Mouse (Mus musculus): ENCODE data around the gene Slc39a3. TPM values are rescaled to one million over a fixed set of nuclear protein-coding genes. Genes with fewer than 3 reads are reported as not detected.
A peak's percentile ranks its signal among the peaks of the same experiment; 100 is the strongest.

Gene Slc39a3
- polyA plus RNA-seq, 1 experiment from 2014 or later: 13.1 TPM

DNA sequence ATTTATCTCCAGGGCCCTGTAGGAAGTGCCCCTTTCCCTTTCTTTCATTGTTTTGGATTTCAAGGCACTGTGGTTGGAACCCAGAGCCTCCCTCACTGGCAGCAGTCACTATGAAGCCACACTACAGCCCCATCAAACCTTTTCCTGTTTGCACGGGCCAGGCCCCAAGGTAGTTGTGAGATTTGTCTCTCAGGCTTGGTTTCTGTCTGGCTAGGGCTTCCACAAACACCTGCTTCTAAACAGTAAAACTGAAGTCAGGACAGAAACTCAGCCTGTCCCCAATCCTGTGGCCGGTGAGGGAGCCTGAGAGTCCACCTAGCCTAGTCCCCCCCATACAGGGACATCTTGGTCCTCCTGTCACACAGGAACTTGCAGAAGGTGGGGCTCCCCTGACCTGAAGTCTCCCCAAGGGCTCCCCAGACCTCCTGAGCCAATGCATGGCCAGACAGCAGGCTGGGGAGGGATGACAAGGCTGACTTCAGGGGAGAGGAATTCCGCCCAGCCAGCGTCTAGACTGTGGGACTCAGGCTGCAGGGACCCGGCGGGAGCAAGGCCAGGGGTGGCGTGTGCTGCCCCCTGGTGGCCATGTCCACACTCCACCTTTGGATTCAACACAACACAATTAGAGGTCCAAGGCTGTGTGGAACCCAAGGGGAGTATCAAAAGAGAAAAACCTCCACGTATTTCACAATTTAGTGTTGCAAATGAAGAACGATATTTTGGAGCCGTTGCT, 49.4 kb downstream of the Slc39a3 start:
- H3K4me2 ChIP-seq (ENCODE audit: low read length): no peak overlapping the region
- peak; percentile 93 for DNase-seq (ENCODE audit: low spot score)
- peaks cover 27% of the 10 kb centered on the region for H3K27me3 ChIP-seq (replicated peaks; ENCODE audit: control insufficient read depth, insufficient read depth, low read length)
- H3K4me1 ChIP-seq (replicated peaks; ENCODE audit: control insufficient read depth, insufficient read depth, low read length): peaks cover 8% of the 10 kb centered on the region; the same call in 1 of the 2 replicates
- H3K4me3 ChIP-seq (ENCODE audit: low read depth, low read length): no peak overlapping the region
- ATAC-seq (replicated peaks; ENCODE audit: low FRiP score, low TSS enrichment, low read depth): peak; percentile 82
- H3K9ac ChIP-seq (ENCODE audit: low read length): no peak overlapping the region
- no peaks in the 10 kb centered on the region for H3K36me3 ChIP-seq (ENCODE audit: control insufficient read depth, insufficient read depth, low read length)
- no peaks in the 10 kb centered on the region for H3K9me3 ChIP-seq (ENCODE audit: control insufficient read depth, low read length)
- WGBS: 11% methylated on average over 10 of the region's 10 CpGs
- peak overlapping the region; percentile 22; the same call in 1 of the 2 replicates for H3K27ac ChIP-seq (ENCODE audit: low read depth)

DNA sequence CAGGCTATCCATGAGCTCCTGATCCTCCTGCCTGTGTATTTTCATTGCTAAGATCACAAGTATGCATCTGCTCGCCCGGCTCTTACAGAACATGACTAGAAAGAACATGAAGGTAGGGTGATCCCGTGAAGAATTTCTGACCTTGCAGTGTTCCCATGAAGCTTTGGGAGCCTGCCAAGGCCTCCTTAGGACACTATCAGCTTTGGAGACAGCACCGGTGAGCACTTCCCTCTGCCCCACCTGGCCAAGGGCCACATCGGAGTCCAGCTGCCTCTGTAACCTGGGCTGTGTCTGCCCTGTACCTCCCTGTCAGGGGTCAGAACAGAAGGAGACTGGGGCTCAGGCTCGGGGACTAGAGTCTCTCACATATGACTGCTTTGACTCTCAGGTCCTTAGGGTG, 50.5 kb downstream of the Slc39a3 start:
- Histone ChIP-seq H3K4me2 (ENCODE audit: low read length) (no peak overlapping the region), H3K9me3 (ENCODE audit: control insufficient read depth, low read length) (no peaks in the 10 kb centered on the region), H3K4me1 (replicated peaks; ENCODE audit: control insufficient read depth, insufficient read depth, low read length) (peaks cover 8% of the 10 kb centered on the region; the same call in 1 of the 2 replicates), H3K4me3 (ENCODE audit: low read depth, low read length) (no peak overlapping the region), H3K27me3 (replicated peaks; ENCODE audit: control insufficient read depth, insufficient read depth, low read length) (peaks cover 27% of the 10 kb centered on the region), H3K9ac (ENCODE audit: low read length) (no peak overlapping the region), H3K36me3 (ENCODE audit: control insufficient read depth, insufficient read depth, low read length) (no peaks in the 10 kb centered on the region), H3K27ac (ENCODE audit: low read depth) (no peak overlapping the region)
- ATAC-seq (replicated peaks; ENCODE audit: low FRiP score, low TSS enrichment, low read depth): no peak
- DNase-seq (ENCODE audit: low spot score): no peak
- WGBS: 70% methylated on average over 6 of the region's 6 CpGs

DNA sequence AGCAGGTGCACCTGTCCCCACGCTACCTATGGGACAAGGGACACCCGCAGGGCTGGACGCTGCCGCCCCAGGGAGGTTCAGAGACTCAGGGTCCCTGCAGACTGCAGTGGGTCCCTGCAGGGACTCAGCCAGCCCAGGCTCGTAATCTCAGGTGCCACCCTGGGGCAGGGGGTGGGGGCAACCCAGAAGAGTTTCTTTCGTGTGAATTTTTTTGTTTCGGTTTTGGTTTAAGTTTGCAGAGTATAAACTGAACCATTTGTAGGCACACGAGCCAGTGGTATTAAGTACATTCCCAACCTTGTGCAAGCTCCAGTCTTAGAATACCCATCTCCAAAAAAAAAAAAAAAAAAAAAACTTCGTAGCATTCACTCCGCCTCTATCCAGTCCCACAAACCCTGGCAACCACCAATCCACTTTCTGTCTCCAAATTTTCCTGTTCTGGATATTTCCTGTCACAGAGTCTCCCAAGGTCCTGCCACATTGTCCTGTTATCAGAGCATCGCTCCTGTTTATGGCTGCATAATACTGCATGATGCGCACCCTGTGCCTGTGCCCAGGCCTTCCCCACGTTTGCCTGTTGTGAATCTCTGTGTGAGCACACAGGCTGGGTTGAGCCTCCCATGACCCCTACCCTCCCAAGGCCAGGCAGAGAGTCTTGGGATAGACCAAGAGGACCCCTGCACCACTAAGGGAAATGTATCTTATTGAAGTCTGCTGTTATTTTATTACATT, 51.1 kb downstream of the Slc39a3 start:
- Histone ChIP-seq H3K36me3 (ENCODE audit: control insufficient read depth, insufficient read depth, low read length) (no peaks in the 10 kb centered on the region), H3K9me3 (ENCODE audit: control insufficient read depth, low read length) (no peaks in the 10 kb centered on the region), H3K27me3 (replicated peaks; ENCODE audit: control insufficient read depth, insufficient read depth, low read length) (peaks cover 27% of the 10 kb centered on the region), H3K4me3 (ENCODE audit: low read depth, low read length) (peak overlapping the region; percentile 25), H3K4me1 (replicated peaks; ENCODE audit: control insufficient read depth, insufficient read depth, low read length) (peaks cover 8% of the 10 kb centered on the region; the same call in 1 of the 2 replicates), H3K27ac (ENCODE audit: low read depth) (no peak overlapping the region), H3K9ac (ENCODE audit: low read length) (0 out of 2 replicates have a peak overlapping the region, but pooled peaks have one; percentile 18), H3K4me2 (ENCODE audit: low read length) (peak overlapping the region; percentile 53)
- WGBS: 38% methylated on average over 13 of the region's 13 CpGs
- ATAC-seq (replicated peaks; ENCODE audit: low FRiP score, low TSS enrichment, low read depth): no peak
- no peak for DNase-seq (ENCODE audit: low spot score)

GRCm38 (mm10) chr10:80985241-80985969, 51.8 kb downstream of the Slc39a3 start:
- peak overlapping the region; percentile 25 for H3K4me3 ChIP-seq (ENCODE audit: low read depth, low read length)
- H3K4me2 ChIP-seq (ENCODE audit: low read length): peak overlapping the region; percentile 53
- WGBS: 15% methylated on average over 31 of the region's 37 CpGs
- H3K9ac ChIP-seq (ENCODE audit: low read length): 0 out of 2 replicates have a peak overlapping the region, but pooled peaks have one; percentile 18
- no peaks in the 10 kb centered on the region for H3K36me3 ChIP-seq (ENCODE audit: control insufficient read depth, insufficient read depth, low read length)
- ATAC-seq (replicated peaks; ENCODE audit: low FRiP score, low TSS enrichment, low read depth): no peak
- H3K9me3 ChIP-seq (ENCODE audit: control insufficient read depth, low read length): no peaks in the 10 kb centered on the region
- DNase-seq (ENCODE audit: low spot score): no peak
- H3K27ac ChIP-seq (ENCODE audit: low read depth): no peak overlapping the region
- H3K27me3 ChIP-seq (replicated peaks; ENCODE audit: control insufficient read depth, insufficient read depth, low read length): peaks cover 27% of the 10 kb centered on the region
- H3K4me1 ChIP-seq (replicated peaks; ENCODE audit: control insufficient read depth, insufficient read depth, low read length): peaks cover 8% of the 10 kb centered on the region; the same call in 1 of the 2 replicates

DNA sequence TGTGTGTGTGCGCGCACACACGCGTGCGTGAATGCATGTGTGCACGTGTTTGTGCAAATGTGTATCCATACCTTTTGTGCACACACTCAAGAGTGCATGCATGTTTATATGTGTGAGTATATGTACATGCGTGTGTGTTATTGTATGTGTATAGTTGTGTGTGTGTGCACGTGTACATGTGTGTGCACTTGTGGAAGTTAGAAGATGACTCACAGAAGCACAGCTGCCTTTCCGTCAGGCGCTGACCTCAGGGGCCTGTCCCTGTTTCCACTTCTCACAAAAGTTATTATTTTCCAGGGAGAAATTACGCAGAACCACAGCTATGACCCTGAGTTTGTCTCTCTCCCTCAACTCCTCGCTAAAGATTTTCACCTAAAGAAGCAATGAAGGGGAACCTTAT, 53.0 kb downstream of the Slc39a3 start:
- no peaks in the 10 kb centered on the region for H3K9me3 ChIP-seq (ENCODE audit: control insufficient read depth, low read length)
- ATAC-seq (replicated peaks; ENCODE audit: low FRiP score, low TSS enrichment, low read depth) (no peak), DNase-seq (ENCODE audit: low spot score) (no peak)
- H3K4me3 ChIP-seq (ENCODE audit: low read depth, low read length): no peak overlapping the region
- no peak overlapping the region for H3K4me2 ChIP-seq (ENCODE audit: low read length)
- H3K4me1 ChIP-seq (replicated peaks; ENCODE audit: control insufficient read depth, insufficient read depth, low read length): peaks cover 8% of the 10 kb centered on the region; the same call in 1 of the 2 replicates
- H3K27me3 ChIP-seq (replicated peaks; ENCODE audit: control insufficient read depth, insufficient read depth, low read length): peaks cover 27% of the 10 kb centered on the region
- no peak overlapping the region for H3K9ac ChIP-seq (ENCODE audit: low read length)
- no peaks in the 10 kb centered on the region for H3K36me3 ChIP-seq (ENCODE audit: control insufficient read depth, insufficient read depth, low read length)
- 87% methylated on average over 12 of the region's 12 CpGs for WGBS
- H3K27ac ChIP-seq (ENCODE audit: low read depth): no peak overlapping the region

DNA sequence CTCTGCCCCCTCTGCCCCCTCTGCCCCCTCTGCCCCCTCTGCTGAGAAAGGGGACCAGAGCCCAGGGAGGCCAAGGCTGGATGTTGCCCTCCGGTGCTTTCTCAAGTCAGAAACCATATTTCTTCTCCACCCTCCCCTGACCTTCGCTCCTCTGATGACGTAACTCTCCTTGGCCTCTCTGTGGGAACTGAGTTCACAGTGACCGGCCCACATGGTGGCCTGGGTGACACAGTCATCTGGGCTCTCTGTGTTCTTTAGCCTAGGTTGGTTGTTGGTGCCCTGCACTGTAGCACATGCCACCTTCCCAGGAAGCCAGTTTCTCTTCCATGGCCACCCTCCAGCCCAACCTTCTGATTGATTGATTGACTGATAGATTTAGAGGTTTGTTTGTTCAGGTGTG, 54.8 kb downstream of the Slc39a3 start:
- ATAC-seq (replicated peaks; ENCODE audit: low FRiP score, low TSS enrichment, low read depth): no peak

DNA sequence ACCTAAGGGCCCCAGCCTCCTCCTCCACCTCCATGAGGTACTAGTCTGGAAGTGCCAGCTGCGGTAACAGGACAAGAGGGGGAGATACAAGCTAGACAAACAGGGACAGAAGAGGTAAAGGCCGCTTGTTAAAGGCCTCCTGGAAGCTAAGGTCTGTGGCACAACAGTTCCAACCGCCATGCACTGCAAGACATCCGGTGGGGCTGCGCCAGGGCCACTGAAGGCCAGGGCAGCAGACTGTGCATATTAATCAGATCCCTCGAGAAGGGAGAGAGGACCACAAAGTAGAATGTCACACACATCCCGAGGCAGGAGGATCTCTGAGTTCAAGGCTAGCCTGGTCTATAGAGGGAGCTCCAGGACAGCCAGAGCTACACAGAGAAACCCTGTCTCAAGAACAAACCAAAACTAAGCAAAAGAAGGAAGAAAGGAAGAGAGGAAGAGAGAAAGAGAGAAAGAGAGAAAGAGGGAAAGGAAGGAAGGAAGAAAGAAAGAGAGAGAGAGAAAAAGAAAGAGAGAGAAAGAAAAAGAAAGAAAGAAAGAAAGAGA, 55.6 kb downstream of the Slc39a3 start:
- Histone ChIP-seq H3K4me2 (ENCODE audit: low read length) (no peak overlapping the region), H3K27ac (ENCODE audit: low read depth) (no peak overlapping the region), H3K9me3 (ENCODE audit: control insufficient read depth, low read length) (no peaks in the 10 kb centered on the region), H3K27me3 (replicated peaks; ENCODE audit: control insufficient read depth, insufficient read depth, low read length) (peaks cover 24% of the 10 kb centered on the region), H3K4me1 (replicated peaks; ENCODE audit: control insufficient read depth, insufficient read depth, low read length) (peaks cover 4% of the 10 kb centered on the region; the same call in 1 of the 2 replicates), H3K9ac (ENCODE audit: low read length) (no peak overlapping the region), H3K4me3 (ENCODE audit: low read depth, low read length) (no peak overlapping the region), H3K36me3 (ENCODE audit: control insufficient read depth, insufficient read depth, low read length) (no peaks in the 10 kb centered on the region)
- WGBS: 62% methylated on average over 7 of the region's 7 CpGs
- ATAC-seq (replicated peaks; ENCODE audit: low FRiP score, low TSS enrichment, low read depth) (no peak), DNase-seq (ENCODE audit: low spot score) (no peak)

More for the DNA sequence above, 54.8 kb downstream of the Slc39a3 start:
- Histone ChIP-seq H3K4me2 (ENCODE audit: low read length) (no peak overlapping the region), H3K4me1 (replicated peaks; ENCODE audit: control insufficient read depth, insufficient read depth, low read length) (peaks cover 4% of the 10 kb centered on the region; the same call in 1 of the 2 replicates), H3K9me3 (ENCODE audit: control insufficient read depth, low read length) (no peaks in the 10 kb centered on the region), H3K27ac (ENCODE audit: low read depth) (no peak overlapping the region), H3K36me3 (ENCODE audit: control insufficient read depth, insufficient read depth, low read length) (no peaks in the 10 kb centered on the region), H3K9ac (ENCODE audit: low read length) (no peak overlapping the region), H3K27me3 (replicated peaks; ENCODE audit: control insufficient read depth, insufficient read depth, low read length) (peaks cover 24% of the 10 kb centered on the region), H3K4me3 (ENCODE audit: low read depth, low read length) (no peak overlapping the region)
- DNase-seq (ENCODE audit: low spot score): no peak
- 56% methylated on average over 4 of the region's 4 CpGs for WGBS
